Mouse (Mus musculus) forebrain, postnatal 0 days (tissue): ENCODE data around the gene Shank2. TPM values are rescaled to one million over a fixed set of nuclear protein-coding genes. Genes with fewer than 3 reads are reported as not detected.

Experiments used
- ATAC-seq: fragments of 200-750 bp; cut with Nextera tagmentation; 2 replicates; pipeline ENCODE4 v1.8.0; 2017; ENCODE audit warnings: mild to moderate bottlenecking, moderate library complexity
- DNase-seq: peaks from one replicate; pipeline ENCODE4 v3.0.0-alpha.2; 2015
- H3K27ac ChIP-seq: fragments of 300-500 bp; sonication (generic); 2 replicates; pipeline ENCODE4 v1.5.1; 2014; ENCODE audit warnings: low read depth, mild to moderate bottlenecking, antibody characterized with exemption, low read length, moderate library complexity, mixed read lengths
- H3K27me3 ChIP-seq: fragments of 300-500 bp; sonication (generic); 2 replicates; pipeline ENCODE4 v1.6.1; 2014; ENCODE audit warnings: mild to moderate bottlenecking, low read length, mixed read lengths; ENCODE audit not compliant: insufficient read depth
- H3K36me3 ChIP-seq: fragments of 300-500 bp; sonication (generic); 2 replicates; pipeline ENCODE4 v1.6.1; 2014; ENCODE audit warnings: mild to moderate bottlenecking, moderate library complexity; ENCODE audit not compliant: insufficient read depth
- H3K4me1 ChIP-seq: fragments of 300-500 bp; sonication (generic); 2 replicates; pipeline ENCODE4 v1.6.1; 2014; ENCODE audit warnings: antibody characterized with exemption; ENCODE audit not compliant: insufficient read depth
- H3K4me2 ChIP-seq: fragments of 300-500 bp; sonication (generic); 2 replicates; pipeline ENCODE4 v1.6.1; 2014; ENCODE audit warnings: low read depth, mild to moderate bottlenecking, moderate library complexity
- H3K4me3 ChIP-seq: fragments of 300-500 bp; sonication (generic); 2 replicates; pipeline ENCODE4 v1.5.1; 2014; ENCODE audit warnings: low read depth, low read length, mixed read lengths
- H3K9ac ChIP-seq: fragments of 300-500 bp; sonication (generic); 2 replicates; pipeline ENCODE4 v1.6.1; 2014; ENCODE audit warnings: mild to moderate bottlenecking
- H3K9me3 ChIP-seq: fragments of 300-500 bp; sonication (generic); 2 replicates; pipeline ENCODE4 v1.6.1; 2016; ENCODE audit warnings: low read length
- CTCF ChIP-seq: sonication (generic); IDR thresholded peaks from 2 replicates; pipeline ENCODE4 v1.5.1; 2016; ENCODE audit warnings: antibody characterized with exemption, control low read depth, low read depth
- WGBS: fragments of 180-500 bp; shearing (Covaris S2); extraction: QIAGEN DNeasy Blood & Tissue Kit; methylation state at CpG from one replicate; pipeline ENCODE4 v1.1.7; 2014; 5-methylcytosine and 5-hydroxymethylcytosine counted together
- polyA plus RNA-seq: library from polyadenylated mRNA; unstranded; fragments of >200 nt; fragmentation: Nextera tagmentation; extraction: Ambion mirVana; gene quantifications from 2 replicates; pipeline ENCODE4 v1.2.1, GENCODE M21; 2015
- total RNA-seq: library from RNA; depleted of rRNA; stranded (reverse); fragments of >200 nt; gene quantifications from 2 replicates; pipeline ENCODE4 v1.2.3, GENCODE M21; 2014

The Shank2 gene
- total and polyA plus RNA-seq, 2 experiments from 2014 or later = 8.8 to 29.0 TPM

- H3K9me3 ChIP-seq = no peaks in the 10 kb centered on the region
- H3K9ac ChIP-seq = no peak overlapping the region
- H3K4me3 ChIP-seq = no peak overlapping the region
- 100% methylated on average over 1 of the region's 1 CpGs for WGBS
- no peak overlapping the region for H3K27ac ChIP-seq
- H3K27me3 ChIP-seq = no peaks in the 10 kb centered on the region
- no peak for TF ChIP-seq CTCF
- no peaks in the 10 kb centered on the region for H3K4me1 ChIP-seq
- ATAC-seq = no peak
- H3K36me3 ChIP-seq = no peaks in the 10 kb centered on the region
- DNase-seq = no peak
- H3K4me2 ChIP-seq = no peak overlapping the region
These were observed 117.8 kb downstream of the Shank2 start for GRCm38 (mm10) chr7:144119562-144119961.

- Histone ChIP-seq H3K9me3 (no peaks in the 10 kb centered on the region), H3K27ac (peak overlapping the region; percentile 91), H3K36me3 (no peaks in the 10 kb centered on the region), H3K4me3 (peak overlapping the region; percentile 30), H3K9ac (peak overlapping the region; percentile 54), H3K4me1 (peaks cover 7% of the 10 kb centered on the region; the same call in 1 of the 2 replicates), H3K4me2 (peak overlapping the region; percentile 48), H3K27me3 (no peaks in the 10 kb centered on the region)
- ATAC-seq (peak; percentile 96), DNase-seq (no peak)
- no peak for TF ChIP-seq CTCF
- WGBS = 44% methylated on average over 22 of the region's 22 CpGs
These were observed 131.1 kb downstream of the Shank2 start for GRCm38 (mm10) chr7:144132699-144133387.

- peak overlapping the region; percentile 30 for H3K4me3 ChIP-seq
- DNase-seq = peak; percentile 77
- no peak for TF ChIP-seq CTCF
These were observed 131.8 kb downstream of the Shank2 start for GRCm38 (mm10) chr7:144133388-144133998.

GRCm38 (mm10) chr7:144134699-144135098 lies 133.0 kb downstream of the Shank2 start:
- ATAC-seq = no peak
- Histone ChIP-seq H3K4me1 (peaks cover 7% of the 10 kb centered on the region; the same call in 1 of the 2 replicates), H3K4me3 (no peak overlapping the region), H3K9ac (no peak overlapping the region), H3K4me2 (no peak overlapping the region), H3K27ac (no peak overlapping the region), H3K27me3 (no peaks in the 10 kb centered on the region), H3K36me3 (no peaks in the 10 kb centered on the region), H3K9me3 (no peaks in the 10 kb centered on the region)
- no peak for TF ChIP-seq CTCF
- WGBS = 87% methylated on average over 11 of the region's 11 CpGs
- DNase-seq = no peak

More at GRCm38 (mm10) chr7:144133388-144133998, 131.8 kb downstream of the Shank2 start:
- H3K4me2 ChIP-seq = peak overlapping the region; percentile 48
- peaks cover 7% of the 10 kb centered on the region; the same call in 1 of the 2 replicates for H3K4me1 ChIP-seq
- WGBS = 24% methylated on average over 9 of the region's 9 CpGs
- H3K27me3 ChIP-seq = no peaks in the 10 kb centered on the region
- no peaks in the 10 kb centered on the region for H3K36me3 ChIP-seq
- peak overlapping the region; percentile 54 for H3K9ac ChIP-seq
- H3K27ac ChIP-seq = peak overlapping the region; percentile 91
- H3K9me3 ChIP-seq = no peaks in the 10 kb centered on the region
- peak; percentile 57 for ATAC-seq

- H3K27me3 ChIP-seq = no peaks in the 10 kb centered on the region
- H3K4me2 ChIP-seq = no peak overlapping the region
- no peak for TF ChIP-seq CTCF
- 88% methylated on average over 2 of the region's 2 CpGs for WGBS
- 0 out of 2 replicates have a peak, but pooled peaks cover 2% of the 10 kb centered on the region for H3K4me1 ChIP-seq
- H3K9me3 ChIP-seq = no peaks in the 10 kb centered on the region
- H3K27ac ChIP-seq = no peak overlapping the region
- no peaks in the 10 kb centered on the region for H3K36me3 ChIP-seq
- no peak overlapping the region for H3K4me3 ChIP-seq
- no peak for ATAC-seq
- no peak overlapping the region for H3K9ac ChIP-seq
- no peak for DNase-seq
These were observed 136.1 kb downstream of the Shank2 start for GRCm38 (mm10) chr7:144137827-144138226.

- Histone ChIP-seq H3K4me1 (no peaks in the 10 kb centered on the region), H3K4me3 (no peak overlapping the region), H3K27me3 (no peaks in the 10 kb centered on the region), H3K9ac (no peak overlapping the region), H3K36me3 (no peaks in the 10 kb centered on the region), H3K9me3 (no peaks in the 10 kb centered on the region), H3K27ac (no peak overlapping the region), H3K4me2 (no peak overlapping the region)
- WGBS = 55% methylated on average over 2 of the region's 2 CpGs
- DNase-seq = no peak
- no peak for ATAC-seq
- TF ChIP-seq CTCF = no peak
These were observed 136.7 kb downstream of the Shank2 start for GRCm38 (mm10) chr7:144138476-144138875.

GRCm38 (mm10) chr7:144139691-144140090 lies 138.0 kb downstream of the Shank2 start:
- Histone ChIP-seq H3K9ac (no peak overlapping the region), H3K36me3 (no peaks in the 10 kb centered on the region), H3K27ac (no peak overlapping the region), H3K9me3 (no peaks in the 10 kb centered on the region), H3K27me3 (no peaks in the 10 kb centered on the region), H3K4me1 (no peaks in the 10 kb centered on the region), H3K4me2 (no peak overlapping the region), H3K4me3 (no peak overlapping the region)
- ATAC-seq (no peak), DNase-seq (no peak)
- WGBS = 70% methylated on average over 2 of the region's 2 CpGs
- TF ChIP-seq CTCF = no peak
